In genomic region chr9:60521143-60521542, GRCm38 (mm10) we compare ENCODE assay signal across 8 mouse cellular contexts. TPM values are rescaled to one million over a fixed set of nuclear protein-coding genes. Genes with fewer than 3 reads are reported as not detected.
DNase-seq lines count a peak whose midpoint lies in the region; ATAC-seq and TF ChIP-seq lines count a peak whose summit lies in the region.

No protein-coding gene starts in this region.

- no peak overlapping the region; the same call in 1 of the 2 replicates for H3K27ac ChIP-seq in kidney, embryonic 15.5 days
- H3K27ac ChIP-seq in embryonic fibroblast, embryonic 13.5 days (ENCODE audit: insufficient read depth, low read length), result no peak overlapping the region
- H3K27ac ChIP-seq in intestine, embryonic 16.5 days (ENCODE audit: low read length), result peak overlapping the region; percentile 5; the same call in 1 of the 2 replicates
- no peak overlapping the region for H3K27ac ChIP-seq in neural tube, embryonic 12.5 days

- peaks cover 78% of the 10 kb centered on the region for H3K4me1 ChIP-seq in kidney, embryonic 15.5 days
- peaks cover under 1% of the 10 kb centered on the region; the same call in 1 of the 2 replicates for H3K4me1 ChIP-seq in embryonic fibroblast, embryonic 13.5 days (ENCODE audit: control insufficient read depth, insufficient read depth, low read length)
- H3K4me1 ChIP-seq in intestine, embryonic 16.5 days (ENCODE audit: control insufficient read depth, insufficient read depth, low read length), result peaks cover 59% of the 10 kb centered on the region
- peaks cover 58% of the 10 kb centered on the region for H3K4me1 ChIP-seq in neural tube, embryonic 12.5 days

- peak overlapping the region; percentile 82 for H3K4me2 ChIP-seq in kidney, embryonic 15.5 days
- H3K4me2 ChIP-seq in intestine, embryonic 16.5 days (ENCODE audit: low read depth, low read length), result peak overlapping the region; percentile 56
- peak overlapping the region; percentile 92 for H3K4me2 ChIP-seq in neural tube, embryonic 12.5 days (replicated peaks)

- peaks cover 11% of the 10 kb centered on the region for H3K27me3 ChIP-seq in kidney, embryonic 15.5 days
- no peaks in the 10 kb centered on the region for H3K27me3 ChIP-seq in intestine, embryonic 16.5 days (replicated peaks; ENCODE audit: control insufficient read depth, insufficient read depth, low read length)
- peaks cover 46% of the 10 kb centered on the region for H3K27me3 ChIP-seq in neural tube, embryonic 12.5 days (replicated peaks)

- peak overlapping the region; percentile 65 for H3K9ac ChIP-seq in kidney, embryonic 15.5 days
- H3K9ac ChIP-seq in intestine, embryonic 16.5 days (ENCODE audit: low read depth, low read length), result peak overlapping the region; percentile 85
- peak overlapping the region; percentile 69; the same call in 1 of the 2 replicates for H3K9ac ChIP-seq in neural tube, embryonic 12.5 days

- WGBS in kidney, embryonic 15.5 days, result 27% methylated on average over 5 of the region's 5 CpGs
- WGBS in intestine, embryonic 16.5 days, result 25% methylated on average over 5 of the region's 5 CpGs
- WGBS in neural tube, embryonic 12.5 days, result 22% methylated on average over 5 of the region's 5 CpGs

- 0 out of 2 replicates have a peak, but pooled peaks cover 4% of the 10 kb centered on the region for H3K36me3 ChIP-seq in kidney, embryonic 15.5 days
- no peaks in the 10 kb centered on the region for H3K36me3 ChIP-seq in intestine, embryonic 16.5 days (ENCODE audit: control insufficient read depth, insufficient read depth, low read length)
- H3K36me3 ChIP-seq in neural tube, embryonic 12.5 days, result no peaks in the 10 kb centered on the region

- ATAC-seq in kidney, embryonic 15.5 days (replicated peaks; ENCODE audit: low FRiP score), result no peak
- no peak for ATAC-seq in intestine, embryonic 16.5 days
- ATAC-seq in neural tube, embryonic 12.5 days (ENCODE audit: low FRiP score, low read depth), result no peak

- H3K4me3 ChIP-seq in kidney, embryonic 15.5 days (replicated peaks), result peak overlapping the region; percentile 61
- H3K4me3 ChIP-seq in embryonic fibroblast, embryonic 13.5 days (ENCODE audit: insufficient read depth, low read length), result peak overlapping the region; percentile 26; the same call in 1 of the 2 replicates
- H3K4me3 ChIP-seq in intestine, embryonic 16.5 days (ENCODE audit: low read length), result peak overlapping the region; percentile 72
- H3K4me3 ChIP-seq in neural tube, embryonic 12.5 days, result peak overlapping the region; percentile 59

- TF ChIP-seq CTCF in embryonic fibroblast, embryonic 13.5 days (IDR thresholded peaks at IDR 0.05; ENCODE audit: borderline replicate concordance, insufficient read depth, low read length), result no peak

- no peak for TF ChIP-seq POLR2A in embryonic fibroblast, embryonic 13.5 days (IDR thresholded peaks at IDR 0.05; ENCODE audit: low read depth, low read length)

- H3K9me3 ChIP-seq in kidney, embryonic 15.5 days (replicated peaks), result no peaks in the 10 kb centered on the region
- no peaks in the 10 kb centered on the region for H3K9me3 ChIP-seq in intestine, embryonic 16.5 days (ENCODE audit: control insufficient read depth, low read length)
- no peaks in the 10 kb centered on the region for H3K9me3 ChIP-seq in neural tube, embryonic 12.5 days

- DNase-seq in kidney, adult 18-20 months, result no peak
- DNase-seq in thymus, postnatal 36 days, result no peak
- DNase-seq in cerebellum, adult 11-12 months, result no peak
- no peak for DNase-seq in left cerebral cortex, adult 8-10 months (ENCODE audit: low spot score in 2 of 2)

RNA-seq across cellular contexts. Expression of gene Thsd4, which starts 0.7 kb away (rescaled TPM):
- 29.7 and 31.0 TPM in 2 replicates for polyA plus RNA-seq in kidney, embryonic 15.5 days (2015; fragmentation: Nextera tagmentation; extraction: Ambion mirVana)
- 3.8 and 7.0 TPM in 2 replicates for polyA plus RNA-seq in embryonic fibroblast, embryonic 13.5 days (2011; ENCODE audit: insufficient read length, low read depth, missing spikeins)
- 17.5 and 20.2 TPM in 2 replicates for polyA plus RNA-seq in intestine, embryonic 16.5 days (2015; fragmentation: Nextera tagmentation; extraction: Ambion mirVana)
- polyA plus RNA-seq in neural tube, embryonic 12.5 days (2016; fragmentation: Nextera tagmentation; extraction: Ambion mirVana), result 10.9 and 12.0 TPM in 2 replicates
- total RNA-seq in left cerebral cortex, adult 8-10 months (2022), result 1 to 10 TPM; 5.3 to 6.3 (median 5.9) TPM
